Mouse (Mus musculus): ENCODE results near the gene Dgki.

Dgki gene

GRCm38 (mm10) chr6:37064214-37064830, 235.7 kb downstream of the Dgki start:
- CTCF ChIA-PET, result no interaction called here

GRCm38 (mm10) chr6:37063266-37063665, 236.7 kb downstream of the Dgki start:
- CTCF ChIA-PET, result no interaction called here

GRCm38 (mm10) chr6:37060114-37060513, 239.9 kb downstream of the Dgki start:
- CTCF ChIA-PET, result no interaction called here

GRCm38 (mm10) chr6:37057957-37058356, 242.0 kb downstream of the Dgki start:
- CTCF ChIA-PET, result no interaction called here

- CTCF ChIA-PET, result no interaction called here
Measured at GRCm38 (mm10) chr6:37057536-37057935, 242.4 kb downstream of the Dgki start.

GRCm38 (mm10) chr6:37055634-37056033, 244.3 kb downstream of the Dgki start:
- CTCF ChIA-PET, result interaction anchor here (0.6 kb wide), 1 partner anchor 30 kb away, joined by 4 read pairs; no protein-coding TSS in a partner anchor

- CTCF ChIA-PET, result interaction anchor here (0.6 kb wide), 1 partner anchor 30 kb away, joined by 4 read pairs; no protein-coding TSS in a partner anchor
Measured at GRCm38 (mm10) chr6:37055128-37055527, 244.9 kb downstream of the Dgki start.

- CTCF ChIA-PET, result no interaction called here
Measured at GRCm38 (mm10) chr6:37054435-37055020, 245.5 kb downstream of the Dgki start.

- CTCF ChIA-PET, result no interaction called here
Measured at GRCm38 (mm10) chr6:37053411-37053810, 246.6 kb downstream of the Dgki start.

GRCm38 (mm10) chr6:37051652-37052051, 248.3 kb downstream of the Dgki start:
- CTCF ChIA-PET, result no interaction called here

- CTCF ChIA-PET, result no interaction called here
Measured at GRCm38 (mm10) chr6:37051150-37051549, 248.8 kb downstream of the Dgki start.

GRCm38 (mm10) chr6:37047611-37048129, 252.3 kb downstream of the Dgki start:
- CTCF ChIA-PET, result no interaction called here

GRCm38 (mm10) chr6:37046152-37046788, 253.7 kb downstream of the Dgki start:
- CTCF ChIA-PET, result interaction anchor here (0.5 to 0.6 kb wide), 2 partner anchors 13 to 598 kb away, joined by 3 to 4 read pairs; no protein-coding TSS in a partner anchor

GRCm38 (mm10) chr6:37044796-37045195, 255.2 kb downstream of the Dgki start:
- CTCF ChIA-PET, result no interaction called here

GRCm38 (mm10) chr6:37038444-37038843, 261.5 kb downstream of the Dgki start:
- CTCF ChIA-PET, result no interaction called here

GRCm38 (mm10) chr6:37037115-37037908, 262.7 kb downstream of the Dgki start:
- CTCF ChIA-PET, result no interaction called here

- CTCF ChIA-PET, result no interaction called here
Measured at GRCm38 (mm10) chr6:37035681-37036080, 264.3 kb downstream of the Dgki start.

- CTCF ChIA-PET, result no interaction called here
Measured at GRCm38 (mm10) chr6:37030986-37031385, 269.0 kb downstream of the Dgki start.

- CTCF ChIA-PET, result no interaction called here
Measured at GRCm38 (mm10) chr6:37030402-37030801, 269.6 kb downstream of the Dgki start.

GRCm38 (mm10) chr6:37028841-37029240, 271.1 kb downstream of the Dgki start:
- CTCF ChIA-PET, result no interaction called here

- CTCF ChIA-PET, result no interaction called here
Measured at GRCm38 (mm10) chr6:37028300-37028699, 271.7 kb downstream of the Dgki start.
